Mouse (Mus musculus) urinary bladder, postnatal 10 days (tissue): ENCODE measurements around the gene 1600002K03Rik.
A peak's percentile ranks its signal among the peaks of the same experiment; 100 is the strongest.

Experiments
- DNase-seq: peaks from one replicate; pipeline ENCODE4 v3.0.0; 2022; ENCODE audit warnings: low spot score

The 1600002K03Rik gene

GRCm38 (mm10) chr10:80172527-80173292 lies at the start of gene 1600002K03Rik:
1600002K03Rik (plus strand) TSS chr10:80172944.
- DNase-seq = peak; percentile 55

GRCm38 (mm10) chr10:80123932-80124562 lies 48.7 kb upstream of the 1600002K03Rik start:
- no peak for DNase-seq

- DNase-seq = no peak
Measured at GRCm38 (mm10) chr10:80127920-80128319, 44.8 kb upstream of the 1600002K03Rik start.

- no peak for DNase-seq
Measured at GRCm38 (mm10) chr10:80129846-80130245, 42.9 kb upstream of the 1600002K03Rik start.

- DNase-seq = no peak
Measured at GRCm38 (mm10) chr10:80130403-80131031, 42.2 kb upstream of the 1600002K03Rik start.

GRCm38 (mm10) chr10:80131316-80131951 lies 41.3 kb upstream of the 1600002K03Rik start:
- no peak for DNase-seq

GRCm38 (mm10) chr10:80131952-80132350 lies 40.8 kb upstream of the 1600002K03Rik start:
- no peak for DNase-seq

- no peak for DNase-seq
Measured at GRCm38 (mm10) chr10:80133226-80133849, 39.4 kb upstream of the 1600002K03Rik start.

GRCm38 (mm10) chr10:80134421-80134820 lies 38.3 kb upstream of the 1600002K03Rik start:
- no peak for DNase-seq

GRCm38 (mm10) chr10:80135161-80135560 lies 37.6 kb upstream of the 1600002K03Rik start:
- no peak for DNase-seq

- DNase-seq = no peak
Measured at GRCm38 (mm10) chr10:80135641-80136040, 37.1 kb upstream of the 1600002K03Rik start.

- DNase-seq = no peak
Measured at GRCm38 (mm10) chr10:80136179-80136951, 36.4 kb upstream of the 1600002K03Rik start.

GRCm38 (mm10) chr10:80136952-80137625 lies 35.7 kb upstream of the 1600002K03Rik start:
- no peak for DNase-seq

GRCm38 (mm10) chr10:80137626-80138552 lies 34.9 kb upstream of the 1600002K03Rik start:
- no peak for DNase-seq

GRCm38 (mm10) chr10:80138553-80139438 lies 33.9 kb upstream of the 1600002K03Rik start, which contains the start of gene Atp5d:
Atp5d (plus strand) TSS chr10:80138632.
- no peak for DNase-seq

GRCm38 (mm10) chr10:80139439-80139775 lies 33.3 kb upstream of the 1600002K03Rik start:
- no peak for DNase-seq

- DNase-seq = no peak
Measured at GRCm38 (mm10) chr10:80139975-80140665, 32.6 kb upstream of the 1600002K03Rik start.

GRCm38 (mm10) chr10:80140666-80141035 lies 32.1 kb upstream of the 1600002K03Rik start, which contains the start of gene Cbarp:
Cbarp (minus strand) TSS chr10:80140835.
- DNase-seq = no peak
